Mouse (Mus musculus) liver, embryonic 16.5 days (tissue): Measurements from ENCODE around the gene Gsx1. TPM values are rescaled to one million over a fixed set of nuclear protein-coding genes. Genes with fewer than 3 reads are reported as not detected.

Experiments
- ATAC-seq: fragments of 200-750 bp; cut with Nextera tagmentation; 2 replicates; pipeline ENCODE4 v1.8.0; 2017; ENCODE audit warnings: low read depth, mild to moderate bottlenecking, moderate number of reproducible peaks, moderate library complexity
- H3K27ac ChIP-seq: fragments of 300-500 bp; sonication (generic); 2 replicates; pipeline ENCODE4 v1.5.1; 2014; ENCODE audit warnings: mild to moderate bottlenecking, low read length
- H3K27me3 ChIP-seq: fragments of 300-500 bp; sonication (generic); 2 replicates; pipeline ENCODE4 v1.6.1; 2014; ENCODE audit warnings: low read depth, low read length, mixed read lengths; ENCODE audit not compliant: control insufficient read depth, insufficient read depth
- H3K36me3 ChIP-seq: fragments of 300-500 bp; sonication (generic); 2 replicates; pipeline ENCODE4 v1.6.1; 2014; ENCODE audit warnings: mild to moderate bottlenecking; ENCODE audit not compliant: control insufficient read depth, insufficient read depth
- H3K4me1 ChIP-seq: fragments of 300-500 bp; sonication (generic); 2 replicates; pipeline ENCODE4 v1.6.1; 2014; ENCODE audit warnings: low read depth, low read length, mixed read lengths; ENCODE audit not compliant: control insufficient read depth
- H3K4me2 ChIP-seq: fragments of 300-500 bp; sonication (generic); 2 replicates; pipeline ENCODE4 v1.6.1; 2014; ENCODE audit warnings: low read depth, low read length, mixed read lengths
- H3K4me3 ChIP-seq: fragments of 300-500 bp; sonication (generic); 2 replicates; pipeline ENCODE4 v1.5.1; 2014; ENCODE audit warnings: low read depth, mild to moderate bottlenecking, low read length
- H3K9ac ChIP-seq: fragments of 300-500 bp; sonication (generic); 2 replicates; pipeline ENCODE4 v1.6.1; 2014; ENCODE audit warnings: low read depth, low read length
- H3K9me3 ChIP-seq: fragments of 300-500 bp; sonication (generic); replicated peaks from 2 replicates; pipeline ENCODE4 v1.6.1; 2016; ENCODE audit warnings: low read length; ENCODE audit not compliant: control insufficient read depth
- WGBS: fragments of 180-500 bp; shearing (Covaris S2); extraction: QIAGEN DNeasy Blood & Tissue Kit; methylation state at CpG from one replicate; pipeline ENCODE4 v1.1.7; 2014; ENCODE audit not compliant: insufficient replicate concordance; 5-methylcytosine and 5-hydroxymethylcytosine counted together
- polyA plus RNA-seq: library from polyadenylated mRNA; unstranded; fragments of >200 nt; fragmentation: Nextera tagmentation; extraction: Ambion mirVana; gene quantifications from 2 replicates; pipeline ENCODE4 v1.2.1, GENCODE M21; 2015

Gene Gsx1
- polyA plus RNA-seq, 1 experiment from 2014 or later, result not detected

GRCm38 (mm10) chr5:147190885-147191284 lies 2.4 kb downstream of the Gsx1 start:
- Histone ChIP-seq H3K27ac (no peak overlapping the region), H3K9ac (no peak overlapping the region), H3K4me1 (no peaks in the 10 kb centered on the region; the same call in 1 of the 2 replicates), H3K9me3 (no peaks in the 10 kb centered on the region), H3K4me2 (no peak overlapping the region), H3K36me3 (no peaks in the 10 kb centered on the region), H3K4me3 (no peak overlapping the region), H3K27me3 (peaks cover 74% of the 10 kb centered on the region)
- no peak for ATAC-seq
- 2% methylated on average over 7 of the region's 7 CpGs for WGBS

- H3K9me3 ChIP-seq, result no peaks in the 10 kb centered on the region
Observed at GRCm38 (mm10) chr5:147191801-147192575, 3.5 kb downstream of the Gsx1 start.

GRCm38 (mm10) chr5:147192576-147192960 lies 4.1 kb downstream of the Gsx1 start:
- H3K4me1 ChIP-seq, result no peaks in the 10 kb centered on the region; the same call in 1 of the 2 replicates
- no peak overlapping the region for H3K9ac ChIP-seq
- ATAC-seq, result no peak
- peaks cover 57% of the 10 kb centered on the region for H3K27me3 ChIP-seq
- no peak overlapping the region for H3K27ac ChIP-seq
- no peak overlapping the region for H3K4me3 ChIP-seq
- no peaks in the 10 kb centered on the region for H3K9me3 ChIP-seq
- H3K4me2 ChIP-seq, result no peak overlapping the region
- no peaks in the 10 kb centered on the region for H3K36me3 ChIP-seq
- WGBS, result 6% methylated on average over 9 of the region's 9 CpGs

More at GRCm38 (mm10) chr5:147191801-147192575, 3.5 kb downstream of the Gsx1 start:
- Histone ChIP-seq H3K27ac (no peak overlapping the region), H3K4me1 (no peaks in the 10 kb centered on the region; the same call in 1 of the 2 replicates), H3K4me3 (no peak overlapping the region), H3K27me3 (peaks cover 63% of the 10 kb centered on the region), H3K36me3 (no peaks in the 10 kb centered on the region), H3K9ac (no peak overlapping the region), H3K4me2 (no peak overlapping the region)
- WGBS, result 2% methylated on average over 24 of the region's 24 CpGs
- ATAC-seq, result no peak

GRCm38 (mm10) chr5:147204905-147205304 lies 16.4 kb downstream of the Gsx1 start:
- WGBS, result 23% methylated on average over 6 of the region's 6 CpGs
- H3K4me3 ChIP-seq, result no peak overlapping the region
- H3K27ac ChIP-seq, result no peak overlapping the region
- no peaks in the 10 kb centered on the region for H3K27me3 ChIP-seq
- no peak overlapping the region for H3K9ac ChIP-seq
- no peak for ATAC-seq
- no peak overlapping the region for H3K4me2 ChIP-seq
- no peaks in the 10 kb centered on the region for H3K36me3 ChIP-seq
- H3K9me3 ChIP-seq, result no peaks in the 10 kb centered on the region; the same call in 1 of the 2 replicates
- H3K4me1 ChIP-seq, result no peaks in the 10 kb centered on the region

GRCm38 (mm10) chr5:147207852-147208251 lies 19.4 kb downstream of the Gsx1 start:
- H3K9me3 ChIP-seq, result no peaks in the 10 kb centered on the region; the same call in 1 of the 2 replicates
- H3K36me3 ChIP-seq, result no peaks in the 10 kb centered on the region
- H3K27ac ChIP-seq, result no peak overlapping the region
- no peaks in the 10 kb centered on the region for H3K27me3 ChIP-seq
- H3K4me1 ChIP-seq, result no peaks in the 10 kb centered on the region
- H3K4me3 ChIP-seq, result no peak overlapping the region
- H3K4me2 ChIP-seq, result no peak overlapping the region
- 77% methylated on average over 20 of the region's 20 CpGs for WGBS
- H3K9ac ChIP-seq, result no peak overlapping the region
- no peak for ATAC-seq

GRCm38 (mm10) chr5:147208471-147208870 lies 20.0 kb downstream of the Gsx1 start:
- H3K4me1 ChIP-seq, result no peaks in the 10 kb centered on the region
- no peak for ATAC-seq
- H3K27ac ChIP-seq, result no peak overlapping the region
- no peak overlapping the region for H3K9ac ChIP-seq
- no peaks in the 10 kb centered on the region for H3K27me3 ChIP-seq
- no peaks in the 10 kb centered on the region; the same call in 1 of the 2 replicates for H3K9me3 ChIP-seq
- no peak overlapping the region for H3K4me2 ChIP-seq
- H3K36me3 ChIP-seq, result no peaks in the 10 kb centered on the region
- no peak overlapping the region for H3K4me3 ChIP-seq
- 50% methylated on average over 2 of the region's 2 CpGs for WGBS

- no peak overlapping the region for H3K27ac ChIP-seq
- no peaks in the 10 kb centered on the region for H3K36me3 ChIP-seq
- WGBS, result 18% methylated on average over 25 of the region's 25 CpGs
- 0 out of 2 replicates have a peak, but pooled peaks have one; percentile 30 for ATAC-seq
- H3K4me2 ChIP-seq, result no peak overlapping the region
- no peaks in the 10 kb centered on the region for H3K4me1 ChIP-seq
- H3K27me3 ChIP-seq, result peaks cover 20% of the 10 kb centered on the region
- no peaks in the 10 kb centered on the region for H3K9me3 ChIP-seq
- H3K9ac ChIP-seq, result no peak overlapping the region
- no peak overlapping the region for H3K4me3 ChIP-seq
Observed at GRCm38 (mm10) chr5:147227354-147228112, 39.0 kb downstream of the Gsx1 start.

- WGBS, result 58% methylated on average over 21 of the region's 21 CpGs
- H3K4me3 ChIP-seq, result no peak overlapping the region
- no peaks in the 10 kb centered on the region for H3K9me3 ChIP-seq
- H3K27me3 ChIP-seq, result no peaks in the 10 kb centered on the region
- no peaks in the 10 kb centered on the region for H3K36me3 ChIP-seq
- no peaks in the 10 kb centered on the region for H3K4me1 ChIP-seq
- no peak overlapping the region for H3K4me2 ChIP-seq
- H3K27ac ChIP-seq, result no peak overlapping the region
- ATAC-seq, result no peak
- no peak overlapping the region for H3K9ac ChIP-seq
Observed at GRCm38 (mm10) chr5:147235406-147236309, 47.2 kb downstream of the Gsx1 start.
